Mouse (Mus musculus) spleen, adult 2 months (tissue): ENCODE data around the gene Slc25a19. TPM values are rescaled to one million over a fixed set of nuclear protein-coding genes. Genes with fewer than 3 reads are reported as not detected.

Experiments
- DNase-seq, 2 experiments: peaks; one replicate each; pipeline versions ENCODE4 v3.0.0 to v3.0.0-alpha.2; 2012 to 2021; ENCODE audit warnings: low spot score in 2 of 2, low read depth in 1 of 2
- H3K27ac ChIP-seq: fragments of 200-500 bp; 2 replicates; pipeline ENCODE4 v1.5.1; 2012; ENCODE audit warnings: low read length, inconsistent platforms; ENCODE audit not compliant: insufficient read depth
- H3K27me3 ChIP-seq: fragments of 200-500 bp; 2 replicates; pipeline ENCODE4 v1.6.1; 2012; ENCODE audit warnings: mild to moderate bottlenecking, moderate library complexity, low read length, inconsistent platforms; ENCODE audit not compliant: control insufficient read depth, insufficient read depth
- H3K36me3 ChIP-seq: fragments of 200-500 bp; 2 replicates; pipeline ENCODE4 v1.6.1; 2012; ENCODE audit warnings: mild to moderate bottlenecking, low read length, inconsistent platforms; ENCODE audit not compliant: control insufficient read depth, insufficient read depth
- H3K4me1 ChIP-seq: fragments of 200-500 bp; 2 replicates; pipeline ENCODE4 v1.6.1; 2011; ENCODE audit warnings: inconsistent platforms; ENCODE audit not compliant: control insufficient read depth, insufficient read depth, insufficient read length
- H3K4me3 ChIP-seq: fragments of 200-500 bp; 2 replicates; pipeline ENCODE4 v1.5.1; 2011; ENCODE audit warnings: mild to moderate bottlenecking, inconsistent platforms; ENCODE audit not compliant: insufficient read depth, insufficient read length; ENCODE audit errors: extremely low read depth
- CTCF ChIP-seq: fragments of 200-500 bp; IDR thresholded peaks from 2 replicates; pipeline ENCODE4 v1.5.1; 2011; ENCODE audit warnings: mild to moderate bottlenecking, inconsistent platforms; ENCODE audit not compliant: insufficient read depth, insufficient read length, insufficient replicate concordance; ENCODE audit errors: extremely low read depth
- POLR2A ChIP-seq: fragments of 200-500 bp; IDR thresholded peaks from 2 replicates; pipeline ENCODE4 v1.6.1; 2011; ENCODE audit warnings: low read depth, low read length, inconsistent platforms
- WGBS: fragments of 180-500 bp; shearing (Covaris S2); methylation state at CpG from one replicate; pipeline ENCODE4 v1.1.7; 2018; 5-methylcytosine and 5-hydroxymethylcytosine counted together
- polyA plus RNA-seq: library from polyadenylated mRNA; depleted of rRNA; stranded (reverse); fragments of >200 nt; gene quantifications from 2 replicates; pipeline ENCODE4 v1.2.3, GENCODE M21; 2012

Gene Slc25a19
- polyA plus RNA-seq, 1 experiment: 64.0 TPM

- Histone ChIP-seq H3K4me3 (no peak overlapping the region), H3K27me3 (no peaks in the 10 kb centered on the region), H3K27ac (no peak overlapping the region; the same call in 1 of the 2 replicates), H3K4me1 (peaks cover 16% of the 10 kb centered on the region; the same call in 1 of the 2 replicates), H3K36me3 (peaks cover 31% of the 10 kb centered on the region)
- WGBS: 86% methylated on average over 10 of the region's 10 CpGs
- TF ChIP-seq POLR2A (no peak), CTCF (no peak)
- DNase-seq: no peak
Observed at GRCm38 (mm10) chr11:115614346-115615107, 13.6 kb downstream of the Slc25a19 start.

DNA sequence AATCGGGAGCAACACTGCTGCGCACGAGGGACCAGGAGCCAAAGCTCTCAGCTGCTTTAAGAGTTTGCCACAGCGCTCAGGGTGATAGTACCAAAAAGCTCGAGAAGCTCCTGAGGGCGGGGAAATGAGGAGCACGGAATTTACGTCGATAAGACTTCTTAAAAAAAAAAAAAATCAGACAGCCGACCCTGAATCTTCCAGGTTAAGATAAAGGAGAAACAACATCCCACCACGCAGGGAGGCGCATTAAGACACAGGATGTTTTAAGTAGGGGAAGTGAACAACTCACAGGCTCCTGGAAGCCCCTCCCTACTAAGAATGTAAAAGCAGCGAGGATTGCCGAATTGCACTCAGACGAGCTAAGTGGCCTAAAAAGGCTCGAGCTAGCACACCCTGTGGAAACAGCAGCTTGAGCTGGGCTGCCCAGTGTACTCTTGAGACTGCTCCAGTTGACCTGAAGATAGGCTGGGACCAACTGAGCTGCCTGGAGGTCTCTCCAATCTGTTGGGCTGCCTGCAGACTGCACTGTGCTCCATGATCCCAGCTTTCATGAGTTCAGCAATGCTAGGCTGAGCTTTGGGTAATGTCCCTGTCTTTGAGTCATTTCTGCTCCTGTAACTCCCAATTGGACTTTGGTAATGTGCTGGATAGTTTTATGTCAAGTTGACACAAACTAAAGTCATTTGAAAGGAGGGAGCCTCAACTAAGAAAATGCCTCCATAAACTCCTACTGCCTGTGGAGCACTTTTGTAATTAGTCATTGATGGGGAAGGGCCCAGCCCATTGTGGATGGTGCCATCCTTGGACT is 14.8 kb downstream of the Slc25a19 start:
- peak overlapping the region; percentile 92 for H3K4me3 ChIP-seq
- TF ChIP-seq CTCF: no peak
- no peak for TF ChIP-seq POLR2A
- no peaks in the 10 kb centered on the region for H3K27me3 ChIP-seq
- peaks cover 16% of the 10 kb centered on the region; the same call in 1 of the 2 replicates for H3K4me1 ChIP-seq
- under 1% methylated on average over 16 of the region's 16 CpGs for WGBS
- peak in 1 of 2 experiments; percentile 41 for DNase-seq
- peak overlapping the region; percentile 99 for H3K27ac ChIP-seq
- H3K36me3 ChIP-seq: peaks cover 39% of the 10 kb centered on the region

DNA sequence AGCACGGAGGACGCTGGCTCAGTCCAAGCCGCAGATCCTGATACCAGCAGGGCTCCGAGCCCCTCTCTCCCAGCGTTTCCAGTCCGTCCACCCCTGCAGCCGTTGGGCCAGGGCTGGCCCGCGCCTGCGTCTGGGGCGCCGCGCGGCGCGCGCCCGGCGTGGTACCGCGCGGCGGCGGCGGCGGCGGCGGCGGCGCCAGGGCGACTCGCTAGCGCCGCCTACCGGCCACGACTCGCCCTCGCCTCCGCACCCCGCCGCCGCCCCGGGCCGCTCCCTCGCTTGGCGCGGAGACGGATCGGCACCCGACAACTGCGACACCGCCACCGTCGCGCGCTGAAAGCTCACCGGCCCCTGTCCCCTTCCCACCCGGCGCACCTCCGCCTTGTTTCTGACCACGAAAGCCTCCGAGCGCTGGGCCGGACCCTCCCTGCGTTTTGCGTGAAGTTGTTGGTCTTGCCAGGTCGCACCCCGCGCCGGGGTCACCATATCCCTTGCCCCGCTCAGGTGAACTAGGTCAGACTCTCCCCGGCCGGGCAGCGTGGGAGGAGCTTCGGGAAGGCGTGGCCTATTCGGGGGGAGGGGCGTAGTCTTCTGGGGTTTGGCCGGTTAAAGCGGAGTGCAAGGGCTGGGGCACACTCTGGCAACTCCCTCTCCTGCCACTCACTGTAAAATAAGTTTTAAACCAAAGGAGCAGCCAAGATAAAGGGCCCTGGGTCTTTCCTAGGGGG is 15.5 kb downstream of the Slc25a19 start, which contains the start of gene Mif4gd:
TSS of gene Mif4gd (minus strand) at position 560 of the 728 bp plus-strand sequence.
- peak; percentile 86 to 96 for DNase-seq
- TF ChIP-seq POLR2A (peak; percentile 75), CTCF (peak; percentile 34; the same call in 1 of the 2 replicates)
- peaks cover 42% of the 10 kb centered on the region for H3K36me3 ChIP-seq
- peak within 1 kb of the TSS; percentile 99 for H3K27ac ChIP-seq
- under 1% methylated on average over 47 of the region's 80 CpGs for WGBS
- peaks cover 16% of the 10 kb centered on the region; the same call in 1 of the 2 replicates for H3K4me1 ChIP-seq
- H3K27me3 ChIP-seq: no peaks in the 10 kb centered on the region
- peak within 1 kb of the TSS; percentile 92 for H3K4me3 ChIP-seq

DNA sequence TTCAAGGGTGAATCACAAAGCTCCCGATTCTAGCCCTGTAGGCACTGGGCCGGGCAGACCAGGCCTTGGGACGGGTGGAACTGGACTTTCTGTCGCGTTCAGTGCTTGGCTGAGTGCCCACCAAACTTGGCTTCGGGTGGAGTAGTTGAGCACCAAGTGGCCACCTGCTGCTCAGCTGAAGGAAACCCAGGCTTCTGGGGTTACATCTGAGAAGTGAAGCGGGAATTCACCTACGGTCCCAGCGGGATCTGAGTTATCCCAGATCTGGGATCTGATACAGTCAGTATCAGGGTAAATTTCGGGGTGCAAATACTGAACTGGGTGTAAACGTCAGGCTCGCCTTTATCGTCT is 16.1 kb downstream of the Slc25a19 start:
- 1% methylated on average over 13 of the region's 13 CpGs for WGBS
- H3K4me1 ChIP-seq: peaks cover 16% of the 10 kb centered on the region; the same call in 1 of the 2 replicates
- no peak for TF ChIP-seq POLR2A
- TF ChIP-seq CTCF: no peak
- peak overlapping the region; percentile 92 for H3K4me3 ChIP-seq
- peak in 1 of 2 experiments; percentile 40 for DNase-seq
- H3K27me3 ChIP-seq: no peaks in the 10 kb centered on the region
- peaks cover 44% of the 10 kb centered on the region for H3K36me3 ChIP-seq
- H3K27ac ChIP-seq: peak overlapping the region; percentile 84

DNA sequence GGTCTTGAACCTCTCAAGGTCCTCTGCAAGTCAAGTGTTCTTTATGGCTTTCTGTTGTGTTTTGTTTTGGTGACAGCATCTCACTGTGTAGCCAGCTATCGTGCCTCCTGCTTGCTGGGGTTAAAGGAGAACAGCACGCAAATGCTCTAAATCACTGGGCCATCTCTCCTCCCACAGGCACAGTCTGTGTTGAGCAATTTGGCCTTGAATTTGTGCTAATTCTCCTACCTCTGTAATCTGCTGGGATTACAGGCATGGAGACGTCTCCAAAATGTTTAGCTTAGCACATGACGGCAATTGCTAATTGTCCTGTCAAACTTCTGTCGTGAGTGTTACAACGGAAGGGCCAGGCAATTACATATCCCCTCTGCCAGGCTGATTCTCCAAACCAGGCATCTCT is 16.9 kb downstream of the Slc25a19 start:
- Histone ChIP-seq H3K27ac (no peak overlapping the region), H3K4me3 (no peak overlapping the region), H3K4me1 (peaks cover 16% of the 10 kb centered on the region; the same call in 1 of the 2 replicates), H3K36me3 (peaks cover 45% of the 10 kb centered on the region), H3K27me3 (no peaks in the 10 kb centered on the region)
- no peak for DNase-seq
- TF ChIP-seq CTCF: no peak
- no peak for TF ChIP-seq POLR2A
- WGBS: 95% methylated on average over 6 of the region's 6 CpGs

DNA sequence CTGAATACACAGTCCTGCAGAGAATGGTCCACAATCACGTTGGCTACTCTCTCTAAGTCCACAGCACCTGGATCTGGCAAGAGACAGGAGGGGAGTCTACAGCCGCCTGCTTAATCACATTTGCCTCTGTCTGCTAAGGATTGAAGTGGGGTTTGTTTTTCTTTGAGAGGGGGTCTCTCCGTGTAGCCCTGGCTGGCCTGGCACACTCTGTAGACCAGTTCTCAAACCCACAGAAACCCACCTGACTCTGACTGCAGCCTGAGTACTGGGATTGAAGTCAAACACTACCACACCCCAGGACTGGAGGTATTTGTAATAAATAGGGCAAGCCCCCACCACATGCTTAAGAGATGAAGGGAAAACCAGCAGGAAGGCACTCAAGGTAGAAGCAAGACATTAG is 18.5 kb downstream of the Slc25a19 start:
- Histone ChIP-seq H3K4me3 (no peak overlapping the region), H3K36me3 (peaks cover 40% of the 10 kb centered on the region), H3K4me1 (peaks cover 22% of the 10 kb centered on the region; the same call in 1 of the 2 replicates), H3K27ac (no peak overlapping the region), H3K27me3 (no peaks in the 10 kb centered on the region)
- no peak for DNase-seq
- 86% methylated on average over 3 of the region's 3 CpGs for WGBS
- no peak for TF ChIP-seq POLR2A
- no peak for TF ChIP-seq CTCF
